Mouse (Mus musculus) cortical plate, adult 2 months (tissue): ENCODE results near the gene Pld5.

Source experiments
- CTCF ChIP-seq: fragments of 200-500 bp; IDR thresholded peaks from 2 replicates; pipeline ENCODE4 v1.5.1; 2011; ENCODE audit warnings: mild to moderate bottlenecking, control low read depth, low read length; ENCODE audit not compliant: insufficient read depth; ENCODE audit errors: extremely low read depth
- POLR2A ChIP-seq: fragments of 200-500 bp; IDR thresholded peaks from 2 replicates; pipeline ENCODE4 v1.6.1; 2011; ENCODE audit warnings: mild to moderate bottlenecking, low read length, control low read depth; ENCODE audit not compliant: insufficient read depth; ENCODE audit errors: extremely low read depth

- TF ChIP-seq POLR2A: no peak
- TF ChIP-seq CTCF: no peak
Observed at GRCm38 (mm10) chr1:176125771-176126170, 149.3 kb downstream of the Pld5 start.
